Mouse (Mus musculus) embryonic facial prominence, embryonic 13.5 days (tissue): ENCODE data around the gene Bag2. TPM values are rescaled to one million over a fixed set of nuclear protein-coding genes. Genes with fewer than 3 reads are reported as not detected.

Source experiments
- ATAC-seq: fragments of 200-750 bp; cut with Nextera tagmentation; 2 replicates; pipeline ENCODE4 v1.8.0; 2017; ENCODE audit warnings: low read depth; ENCODE audit not compliant: insufficient number of reproducible peaks, insufficient read depth, low FRiP score, low TSS enrichment
- H3K27ac ChIP-seq: fragments of 300-500 bp; sonication (generic); 2 replicates; pipeline ENCODE4 v1.5.1; 2015; ENCODE audit warnings: moderate library complexity, mild to moderate bottlenecking, inconsistent platforms
- H3K27me3 ChIP-seq: fragments of 300-500 bp; sonication (generic); 2 replicates; pipeline ENCODE4 v1.6.1; 2015; ENCODE audit warnings: mild to moderate bottlenecking, inconsistent platforms
- H3K36me3 ChIP-seq: fragments of 300-500 bp; sonication (generic); 2 replicates; pipeline ENCODE4 v1.6.1; 2015; ENCODE audit warnings: mild to moderate bottlenecking, inconsistent platforms
- H3K4me1 ChIP-seq: fragments of 300-500 bp; sonication (generic); 2 replicates; pipeline ENCODE4 v1.6.1; 2015; ENCODE audit warnings: inconsistent platforms
- H3K4me2 ChIP-seq: fragments of 300-500 bp; sonication (generic); 2 replicates; pipeline ENCODE4 v1.6.1; 2015; ENCODE audit warnings: moderate library complexity, mild to moderate bottlenecking, inconsistent platforms
- H3K4me3 ChIP-seq: fragments of 300-500 bp; sonication (generic); 2 replicates; pipeline ENCODE4 v1.5.1; 2015; ENCODE audit warnings: mild to moderate bottlenecking, inconsistent platforms
- H3K9ac ChIP-seq: fragments of 300-500 bp; sonication (generic); 2 replicates; pipeline ENCODE4 v1.6.1; 2015; ENCODE audit warnings: mild to moderate bottlenecking, inconsistent platforms
- H3K9me3 ChIP-seq: fragments of 300-500 bp; sonication (generic); 2 replicates; pipeline ENCODE4 v1.6.1; 2016; ENCODE audit warnings: inconsistent platforms
- WGBS: fragments of 180-500 bp; shearing (Covaris S2); methylation state at CpG from one replicate; pipeline ENCODE4 v1.1.7; 2015; ENCODE audit warnings: mixed read lengths; 5-methylcytosine and 5-hydroxymethylcytosine counted together
- polyA plus RNA-seq: library from polyadenylated mRNA; unstranded; fragments of >200 nt; fragmentation: Nextera tagmentation; extraction: Ambion mirVana; gene quantifications from 2 replicates; pipeline ENCODE4 v1.2.1, GENCODE M21; 2015

Bag2 gene
- polyA plus RNA-seq, 1 experiment from 2014 or later: 40.7 TPM

GRCm38 (mm10) chr1:33766520-33767508 lies 9.2 kb upstream of the Bag2 start:
- no peak for ATAC-seq
- Histone ChIP-seq H3K27me3 (no peaks in the 10 kb centered on the region), H3K9ac (no peak overlapping the region), H3K27ac (no peak overlapping the region), H3K4me2 (no peak overlapping the region), H3K4me3 (no peak overlapping the region), H3K9me3 (no peaks in the 10 kb centered on the region), H3K36me3 (peaks cover 55% of the 10 kb centered on the region), H3K4me1 (peaks cover 5% of the 10 kb centered on the region; the same call in 1 of the 2 replicates)
- 73% methylated on average over 16 of the region's 16 CpGs for WGBS

GRCm38 (mm10) chr1:33765468-33766080 lies 8.0 kb upstream of the Bag2 start:
- Histone ChIP-seq H3K36me3 (peaks cover 46% of the 10 kb centered on the region), H3K4me1 (peaks cover 5% of the 10 kb centered on the region; the same call in 1 of the 2 replicates), H3K9ac (no peak overlapping the region), H3K9me3 (no peaks in the 10 kb centered on the region), H3K27ac (no peak overlapping the region), H3K4me2 (no peak overlapping the region), H3K27me3 (no peaks in the 10 kb centered on the region), H3K4me3 (no peak overlapping the region)
- WGBS: 85% methylated on average over 11 of the region's 11 CpGs
- ATAC-seq: no peak

GRCm38 (mm10) chr1:33763826-33764225 lies 6.2 kb upstream of the Bag2 start:
- H3K9me3 ChIP-seq: no peaks in the 10 kb centered on the region
- H3K4me3 ChIP-seq: no peak overlapping the region
- H3K27me3 ChIP-seq: no peaks in the 10 kb centered on the region
- no peak for ATAC-seq
- 34% methylated on average over 2 of the region's 2 CpGs for WGBS
- peaks cover 5% of the 10 kb centered on the region; the same call in 1 of the 2 replicates for H3K4me1 ChIP-seq
- no peak overlapping the region for H3K9ac ChIP-seq
- no peak overlapping the region for H3K27ac ChIP-seq
- no peak overlapping the region for H3K4me2 ChIP-seq
- peaks cover 37% of the 10 kb centered on the region for H3K36me3 ChIP-seq

- Histone ChIP-seq H3K9me3 (no peaks in the 10 kb centered on the region), H3K4me1 (peaks cover 21% of the 10 kb centered on the region), H3K9ac (no peak overlapping the region), H3K27me3 (no peaks in the 10 kb centered on the region), H3K4me3 (no peak overlapping the region), H3K27ac (no peak overlapping the region), H3K36me3 (peaks cover 14% of the 10 kb centered on the region), H3K4me2 (peak overlapping the region; percentile 91; the same call in 1 of the 2 replicates)
- ATAC-seq: no peak
- 49% methylated on average over 4 of the region's 4 CpGs for WGBS
These were observed 893 bp upstream of the Bag2 start for GRCm38 (mm10) chr1:33758488-33758887.

- peak overlapping the region; percentile 80 for H3K9ac ChIP-seq
- peak overlapping the region; percentile 76 for H3K4me3 ChIP-seq
- peaks cover 10% of the 10 kb centered on the region for H3K36me3 ChIP-seq
- H3K9me3 ChIP-seq: no peaks in the 10 kb centered on the region
- H3K4me2 ChIP-seq: peak overlapping the region; percentile 91
- no peak overlapping the region for H3K27ac ChIP-seq
- H3K27me3 ChIP-seq: no peaks in the 10 kb centered on the region
- ATAC-seq: 0 out of 2 replicates have a peak, but pooled peaks have one; percentile 10
- peaks cover 21% of the 10 kb centered on the region for H3K4me1 ChIP-seq
- WGBS: 8% methylated on average over 14 of the region's 14 CpGs
These were observed 572 bp downstream of the Bag2 start for GRCm38 (mm10) chr1:33757033-33757413.

GRCm38 (mm10) chr1:33756258-33757032 lies 1.1 kb downstream of the Bag2 start:
- Histone ChIP-seq H3K27me3 (no peaks in the 10 kb centered on the region), H3K27ac (no peak overlapping the region), H3K4me1 (peaks cover 21% of the 10 kb centered on the region), H3K9me3 (no peaks in the 10 kb centered on the region), H3K4me2 (peak overlapping the region; percentile 91), H3K36me3 (peaks cover 10% of the 10 kb centered on the region), H3K9ac (peak overlapping the region; percentile 80), H3K4me3 (peak overlapping the region; percentile 76)
- 20% methylated on average over 18 of the region's 18 CpGs for WGBS
- no peak for ATAC-seq

- Histone ChIP-seq H3K36me3 (peaks cover 9% of the 10 kb centered on the region), H3K9me3 (no peaks in the 10 kb centered on the region), H3K4me3 (peak overlapping the region; percentile 76; the same call in 1 of the 2 replicates), H3K27me3 (no peaks in the 10 kb centered on the region), H3K4me2 (peak overlapping the region; percentile 91), H3K4me1 (peaks cover 21% of the 10 kb centered on the region), H3K9ac (peak overlapping the region; percentile 80; the same call in 1 of the 2 replicates), H3K27ac (no peak overlapping the region)
- ATAC-seq: no peak
- WGBS: 80% methylated on average over 7 of the region's 7 CpGs
These were observed 1.8 kb downstream of the Bag2 start for GRCm38 (mm10) chr1:33755799-33756198.

GRCm38 (mm10) chr1:33754965-33755735 lies 2.4 kb downstream of the Bag2 start:
- 76% methylated on average over 21 of the region's 21 CpGs for WGBS
- ATAC-seq: no peak
- Histone ChIP-seq H3K27ac (no peak overlapping the region), H3K9ac (no peak overlapping the region), H3K27me3 (no peaks in the 10 kb centered on the region), H3K36me3 (peaks cover 3% of the 10 kb centered on the region; the same call in 1 of the 2 replicates), H3K4me1 (peaks cover 21% of the 10 kb centered on the region), H3K4me3 (no peak overlapping the region), H3K9me3 (no peaks in the 10 kb centered on the region), H3K4me2 (no peak overlapping the region)

GRCm38 (mm10) chr1:33754089-33754488 lies 3.5 kb downstream of the Bag2 start:
- Histone ChIP-seq H3K36me3 (no peaks in the 10 kb centered on the region; the same call in 1 of the 2 replicates), H3K9ac (no peak overlapping the region), H3K27me3 (no peaks in the 10 kb centered on the region), H3K4me2 (no peak overlapping the region), H3K27ac (no peak overlapping the region), H3K4me3 (no peak overlapping the region), H3K4me1 (peaks cover 21% of the 10 kb centered on the region), H3K9me3 (no peaks in the 10 kb centered on the region)
- ATAC-seq: no peak
- 86% methylated on average over 17 of the region's 17 CpGs for WGBS

- WGBS: 77% methylated on average over 10 of the region's 10 CpGs
- Histone ChIP-seq H3K4me1 (peaks cover 6% of the 10 kb centered on the region), H3K9ac (no peak overlapping the region), H3K27ac (no peak overlapping the region), H3K36me3 (peaks cover 21% of the 10 kb centered on the region), H3K9me3 (no peaks in the 10 kb centered on the region), H3K27me3 (no peaks in the 10 kb centered on the region), H3K4me2 (no peak overlapping the region), H3K4me3 (no peak overlapping the region)
- ATAC-seq: no peak
These were observed 6.3 kb downstream of the Bag2 start for GRCm38 (mm10) chr1:33751283-33751682.
